Mouse (Mus musculus): ENCODE results near the gene Rbfox3.

DNA sequence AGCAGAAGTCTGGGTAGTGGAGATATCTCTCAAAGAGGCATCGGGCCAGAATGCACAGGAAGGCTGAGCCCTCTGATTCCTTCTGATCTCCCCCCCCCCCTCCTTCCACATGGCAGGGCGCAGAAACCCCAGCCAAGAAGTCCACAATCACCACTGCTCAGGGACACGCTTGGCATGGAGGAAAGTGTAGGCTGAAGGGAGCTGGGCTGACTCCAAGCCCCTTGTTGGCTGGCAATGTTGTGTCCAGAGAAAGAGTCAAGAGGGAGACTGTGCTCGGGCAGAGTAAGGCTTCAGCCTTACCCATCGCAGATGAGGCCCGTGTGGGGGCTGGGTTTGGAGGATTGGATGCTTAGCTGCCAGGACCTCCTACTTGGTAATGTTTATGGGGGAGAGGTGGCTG, 307.2 kb downstream of the Rbfox3 start:
- TF ChIP-seq CTCF (IDR thresholded peaks at IDR 0.05; ENCODE audit: low read depth, low read length) (no peak), POLR2AphosphoS5 (IDR thresholded peaks at IDR 0.05; ENCODE audit: insufficient replicate concordance, low read depth, low read length) (no peak)

All from G1E (cell line).